ENCODE assay signal across 8 mouse cellular contexts in genomic region chr6:30982372-30982980, GRCm38 (mm10). TPM values are rescaled to one million over a fixed set of nuclear protein-coding genes. Genes with fewer than 3 reads are reported as not detected.
DNase-seq lines count a peak whose midpoint lies in the region; ATAC-seq and TF ChIP-seq lines count a peak whose summit lies in the region.
"Had no signal": no experiment of that assay in that cellular context is flagged by ENCODE, and none has a peak within 500 bp of the region (broad histone marks: within the 10 kb centered on the region; RNA-seq: fewer than 3 reads in every experiment).

No protein-coding gene starts in this region.

- peak overlapping the region; percentile 47 for H3K4me2 ChIP-seq in hindbrain, embryonic 12.5 days (replicated peaks)
- peak overlapping the region; percentile 51 for H3K4me2 ChIP-seq in midbrain, postnatal 0 days (ENCODE audit: low read depth, low read length, poor library complexity, severe bottlenecking)

- no peak for TF ChIP-seq POLR2A in liver, adult 2 months (IDR thresholded peaks at IDR 0.05; ENCODE audit: extremely low read depth, insufficient read depth, low read length)

- H3K9me3 ChIP-seq in hindbrain, embryonic 12.5 days (replicated peaks): no peaks in the 10 kb centered on the region
- no peaks in the 10 kb centered on the region for H3K9me3 ChIP-seq in midbrain, postnatal 0 days (ENCODE audit: low read length)

- H3K4me1 ChIP-seq in liver, adult 2 months (ENCODE audit: control insufficient read depth, insufficient read depth, low read length): no peaks in the 10 kb centered on the region
- H3K4me1 ChIP-seq in hindbrain, embryonic 12.5 days: peaks cover 3% of the 10 kb centered on the region; the same call in 1 of the 2 replicates
- no peaks in the 10 kb centered on the region for H3K4me1 ChIP-seq in midbrain, postnatal 0 days (ENCODE audit: insufficient read depth, low read length)

- no peak for ATAC-seq in hindbrain, embryonic 12.5 days (ENCODE audit: low FRiP score)
- ATAC-seq in midbrain, postnatal 0 days (ENCODE audit: low FRiP score): no peak

- no peak overlapping the region for H3K27ac ChIP-seq in liver, adult 2 months (replicated peaks; ENCODE audit: insufficient read depth, low read depth, low read length)
- H3K27ac ChIP-seq in hindbrain, embryonic 12.5 days: no peak overlapping the region
- no peak overlapping the region for H3K27ac ChIP-seq in midbrain, postnatal 0 days (ENCODE audit: low read depth, low read length)

- H3K36me3 ChIP-seq in liver, adult 2 months (ENCODE audit: control insufficient read depth, insufficient read depth, low read length): no peaks in the 10 kb centered on the region
- no peaks in the 10 kb centered on the region for H3K36me3 ChIP-seq in hindbrain, embryonic 12.5 days
- no peaks in the 10 kb centered on the region for H3K36me3 ChIP-seq in midbrain, postnatal 0 days (ENCODE audit: insufficient read depth, low read length)

- peak; percentile 11 for DNase-seq in liver, adult 2 months (ENCODE audit: extremely low read depth, low read depth, low spot score)
- DNase-seq in liver: no peak
- DNase-seq in c-Kit-positive CD71-positive TER-119-negative erythroid progenitor cells, embryonic 14.5 days (ENCODE audit: low read depth): peak; percentile 7
- peak; percentile 52 for DNase-seq in midbrain, postnatal 0 days (ENCODE audit: low spot score)
- no peak for DNase-seq in adrenal gland, postnatal 10 days
- DNase-seq in lung, postnatal 4 days: no peak

- H3K9ac ChIP-seq in liver, adult 2 months (ENCODE audit: low read depth, low read length): no peak overlapping the region
- H3K9ac ChIP-seq in hindbrain, embryonic 12.5 days: no peak overlapping the region
- H3K9ac ChIP-seq in midbrain, postnatal 0 days (replicated peaks; ENCODE audit: low read length, poor library complexity, severe bottlenecking): peak overlapping the region; percentile 48; the same call in 1 of the 2 replicates

- 20% methylated on average over 13 of the region's 13 CpGs for WGBS in liver, adult 2 months
- 25% methylated on average over 13 of the region's 13 CpGs for WGBS in hindbrain, embryonic 12.5 days
- 11% methylated on average over 13 of the region's 13 CpGs for WGBS in midbrain, postnatal 0 days

- TF ChIP-seq CTCF in liver, adult 2 months (IDR thresholded peaks at IDR 0.05; ENCODE audit: low read depth, low read length): no peak
- peak; percentile 74 for TF ChIP-seq CTCF in midbrain, postnatal 0 days (IDR thresholded peaks at IDR 0.05)

- H3K4me3 ChIP-seq in liver, adult 2 months (ENCODE audit: insufficient read depth, low read depth, low read length): no peak overlapping the region
- H3K4me3 ChIP-seq in hindbrain, embryonic 12.5 days: 0 out of 2 replicates have a peak overlapping the region, but pooled peaks have one; percentile 4
- H3K4me3 ChIP-seq in midbrain, postnatal 0 days (ENCODE audit: low read depth, low read length): peak overlapping the region; percentile 27

- no peaks in the 10 kb centered on the region for H3K79me2 ChIP-seq in liver, adult 2 months (ENCODE audit: control insufficient read depth, insufficient read depth, low read length)

- H3K27me3 ChIP-seq in liver, adult 2 months (ENCODE audit: control insufficient read depth, insufficient read depth, low read length): no peaks in the 10 kb centered on the region
- H3K27me3 ChIP-seq in hindbrain, embryonic 12.5 days: peaks cover 2% of the 10 kb centered on the region; the same call in 1 of the 2 replicates
- H3K27me3 ChIP-seq in midbrain, postnatal 0 days (ENCODE audit: insufficient read depth, low read length): no peaks in the 10 kb centered on the region

RNA-seq across cellular contexts. Expression of gene Klf14, which starts 23.6 kb away (rescaled TPM):
- total RNA-seq in liver, adult 2 months (2014; rRNA removed): not detected in 2 replicates
- not detected in 2 replicates for polyA plus RNA-seq in liver, adult 2 months (2012; rRNA removed)
- polyA plus RNA-seq in hindbrain, embryonic 12.5 days (2016; fragmentation: Nextera tagmentation; extraction: Ambion mirVana): 0.44 and 0.91 TPM in 2 replicates
- total RNA-seq in midbrain, postnatal 0 days (2014; rRNA removed): 0.71 and 0.90 TPM in 2 replicates
- 0.36 and 0.67 TPM in 2 replicates for polyA plus RNA-seq in midbrain, postnatal 0 days (2015; fragmentation: Nextera tagmentation; extraction: Ambion mirVana)
- total RNA-seq in adrenal gland, postnatal 10 days (2021): under 1 TPM; 0.42 to 0.57 TPM
- total RNA-seq: hematopoietic stem cell, adult 5-6 weeks had no signal

Comparison
In these comparisons a context has a peak if more than half of its experiments do, and no peak if none do; other contexts are left out.
1. DNase-seq: peak in liver, adult 2 months (single experiment), c-Kit-positive CD71-positive TER-119-negative erythroid progenitor cells, embryonic 14.5 days (single experiment) and midbrain, postnatal 0 days (single experiment); none in liver (single experiment), adrenal gland, postnatal 10 days (single experiment) and lung, postnatal 4 days (0 of 2).